12 mouse cellular contexts compared by ENCODE assay signal in the genomic region with DNA sequence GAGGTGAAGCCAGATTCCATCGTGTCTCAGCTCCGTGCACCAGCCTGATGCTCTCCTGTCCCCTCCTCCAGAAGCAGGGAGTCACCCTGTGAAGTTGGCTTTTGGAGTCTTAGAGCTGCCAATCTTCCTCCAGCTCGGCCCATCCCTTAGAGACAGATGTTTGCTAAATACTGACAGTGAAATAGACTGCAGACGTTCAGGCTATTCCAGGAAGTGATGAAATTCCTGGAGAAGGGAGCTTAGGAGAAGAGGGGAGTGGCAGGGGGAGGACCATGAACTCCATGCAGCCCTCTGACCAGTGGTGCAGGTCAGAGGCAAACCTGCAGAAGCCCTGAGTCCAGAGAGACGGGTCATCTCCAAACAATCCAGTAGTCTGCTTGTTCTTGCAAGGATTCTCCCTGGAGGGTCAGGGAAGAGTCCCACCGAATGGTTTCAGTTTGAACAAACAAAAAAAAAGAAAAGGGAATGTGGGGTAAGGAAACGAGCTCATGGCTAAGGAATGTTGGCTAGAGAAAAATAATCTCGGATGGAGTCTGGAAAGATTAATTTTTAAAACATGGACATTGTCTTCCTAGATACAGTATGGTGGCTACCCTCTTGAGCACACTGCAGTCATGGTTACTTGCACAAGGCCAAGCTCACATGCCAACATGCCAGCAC. TPM values are rescaled to one million over a fixed set of nuclear protein-coding genes. Genes with fewer than 3 reads are reported as not detected.
A peak's percentile ranks its signal among the peaks of the same experiment; 100 is the strongest.
DNase-seq lines count a peak whose midpoint lies in the region; ATAC-seq and TF ChIP-seq lines count a peak whose summit lies in the region.
"Had no signal": no experiment of that assay in that cellular context is flagged by ENCODE, and none has a peak within 500 bp of the region (broad histone marks: within the 10 kb centered on the region; RNA-seq: fewer than 3 reads in every experiment).

Gene Nnmt, minus strand, starts transcription at position 215 of the 660 bp plus-strand sequence.

- H3K36me3 ChIP-seq in heart, adult 2 months (ENCODE audit: control insufficient read depth, insufficient read depth, low read length) = no peaks in the 10 kb centered on the region; the same call in 1 of the 2 replicates
- H3K36me3 ChIP-seq in hindbrain, embryonic 12.5 days = no peaks in the 10 kb centered on the region

- no peak for TF ChIP-seq CTCF in heart, adult 2 months (IDR thresholded peaks at IDR 0.05)

- no peaks in the 10 kb centered on the region for H3K27me3 ChIP-seq in heart, adult 2 months (ENCODE audit: control insufficient read depth, insufficient read depth, low read length)
- H3K27me3 ChIP-seq in hindbrain, embryonic 12.5 days = no peaks in the 10 kb centered on the region

- peaks cover 5% of the 10 kb centered on the region for H3K4me1 ChIP-seq in heart, adult 2 months (ENCODE audit: control insufficient read depth, insufficient read depth, low read length)
- no peaks in the 10 kb centered on the region for H3K4me1 ChIP-seq in hindbrain, embryonic 12.5 days

- peak; percentile 43; the same call in 1 of the 2 replicates for TF ChIP-seq POLR2A in heart, adult 2 months (IDR thresholded peaks at IDR 0.05; ENCODE audit: insufficient read depth, low read depth, low read length)

- no peak for ATAC-seq in hindbrain, embryonic 12.5 days (ENCODE audit: low FRiP score)
- ATAC-seq: hindbrain, embryonic 16.5 days had no signal

- WGBS in heart, adult 2 months = 20% methylated on average over 8 of the region's 8 CpGs
- WGBS in hindbrain, embryonic 12.5 days = 48% methylated on average over 8 of the region's 8 CpGs

- no peak within 1 kb of the TSS for H3K4me2 ChIP-seq in hindbrain, embryonic 12.5 days (replicated peaks)

- no peaks in the 10 kb centered on the region for H3K9me3 ChIP-seq in hindbrain, embryonic 12.5 days (replicated peaks)

- peak within 1 kb of the TSS; percentile 40; the same call in 1 of the 2 replicates for H3K9ac ChIP-seq in heart, adult 2 months (ENCODE audit: low read depth, low read length)
- H3K9ac ChIP-seq in hindbrain, embryonic 12.5 days = no peak within 1 kb of the TSS

- peak within 1 kb of the TSS; percentile 45 for H3K27ac ChIP-seq in heart, adult 2 months
- no peak within 1 kb of the TSS for H3K27ac ChIP-seq in hindbrain, embryonic 12.5 days

- intact Hi-C loops in heart, adult 2 months (cut with DNase I) = no loop called here

- peak; percentile 17 for DNase-seq in urinary bladder, postnatal 14 days (ENCODE audit: low spot score)
- DNase-seq in urinary bladder, postnatal 25 days (ENCODE audit: low spot score) = no peak
- peak; percentile 66 to 70 for DNase-seq in heart, adult 2 months
- peak; percentile 15 for DNase-seq in kidney, postnatal 10 days
- DNase-seq in right cerebral cortex, postnatal 4 days = no peak
- no peak for DNase-seq in frontal cortex, postnatal 14 days (ENCODE audit: low spot score in 2 of 2)
- DNase-seq in layer of hippocampus, postnatal 10 days (ENCODE audit: low spot score in 2 of 2) = no peak
- DNase-seq: cerebellum, postnatal 36 days had no signal

- H3K4me3 ChIP-seq in heart, adult 2 months = peak within 1 kb of the TSS; percentile 31
- no peak within 1 kb of the TSS for H3K4me3 ChIP-seq in hindbrain, embryonic 12.5 days

- no peaks in the 10 kb centered on the region for H3K79me2 ChIP-seq in heart, adult 2 months (replicated peaks; ENCODE audit: control insufficient read depth, insufficient read depth, low read length)

- no peak for TF ChIP-seq EP300 in heart, adult 2 months (IDR thresholded peaks at IDR 0.05; ENCODE audit: insufficient read depth, low read depth, low read length)

RNA-seq across cellular contexts. Expression of gene Nnmt, which starts in this region (rescaled TPM):
- 1 to 10 TPM; 4.1 to 4.3 TPM for total RNA-seq in heart, adult 2 months (2021)
- 3.3 and 3.4 TPM in 2 replicates for polyA plus RNA-seq in heart, adult 2 months (2012; rRNA removed)
- polyA plus RNA-seq in hindbrain, embryonic 12.5 days (2016; fragmentation: Nextera tagmentation; extraction: Ambion mirVana) = 0.98 and 1.2 TPM in 2 replicates
- total RNA-seq in layer of hippocampus, postnatal 10 days (2021) = 1 to 10 TPM; 7.0 to 7.6 TPM
- total RNA-seq: MEL; neutrophil, adult 5-6 weeks had no signal

Comparison
In these comparisons a context has a peak if more than half of its experiments do, and no peak if none do; other contexts are left out.
1. DNase-seq: peak in urinary bladder, postnatal 14 days (single experiment), heart, adult 2 months (2 of 2) and kidney, postnatal 10 days (single experiment); none in urinary bladder, postnatal 25 days (single experiment), right cerebral cortex, postnatal 4 days (single experiment), frontal cortex, postnatal 14 days (0 of 2) and layer of hippocampus, postnatal 10 days (0 of 2).